In the genomic region with DNA sequence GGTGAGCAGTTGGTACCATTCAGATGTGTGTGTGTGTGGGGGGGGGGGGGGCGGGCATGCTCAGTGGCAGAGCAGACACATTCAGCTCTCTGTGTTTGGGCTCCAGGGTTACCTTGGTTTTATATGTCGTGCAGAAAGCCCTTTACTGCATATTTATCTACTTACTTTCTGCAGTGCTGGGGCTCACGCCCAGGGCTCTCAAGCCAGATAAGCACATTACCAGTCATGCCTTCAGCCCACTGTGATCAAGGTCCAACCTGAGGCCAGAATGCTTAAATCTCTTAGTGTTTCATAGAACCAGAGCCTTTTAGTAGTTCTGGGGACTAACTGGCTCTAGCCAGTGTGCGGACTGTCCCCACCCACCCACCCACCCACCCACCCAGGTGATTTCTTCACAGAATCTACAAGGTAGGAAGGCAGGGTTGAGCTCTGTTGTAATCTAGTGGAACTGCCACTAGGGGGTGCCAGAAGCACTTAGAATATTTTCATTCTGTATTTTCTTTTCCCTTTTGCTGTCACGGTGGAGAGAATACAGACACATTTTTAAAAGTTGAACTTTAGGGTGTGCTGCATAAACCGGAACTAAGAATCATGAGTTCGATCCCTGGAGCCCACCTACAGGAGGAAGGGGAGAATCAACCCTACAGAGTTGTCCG, we compare ENCODE assay signal across 9 mouse cellular contexts.
DNase-seq lines count a peak whose midpoint lies in the region; ATAC-seq and TF ChIP-seq lines count a peak whose summit lies in the region.
"Had no signal": no experiment of that assay in that cellular context is flagged by ENCODE, and none has a peak within 500 bp of the region (broad histone marks: within the 10 kb centered on the region; RNA-seq: fewer than 3 reads in every experiment).

No protein-coding gene starts in this region.

- no peaks in the 10 kb centered on the region for H3K27me3 ChIP-seq in MEL (ENCODE audit: control insufficient read depth in 1 of 2, insufficient read depth in 2 of 2, low read length in 2 of 2)
- H3K27me3 ChIP-seq in hindbrain, embryonic 14.5 days (ENCODE audit: control insufficient read depth, insufficient read depth, low read length): no peaks in the 10 kb centered on the region
- H3K27me3 ChIP-seq in liver, embryonic 12.5 days (replicated peaks): no peaks in the 10 kb centered on the region

- TF ChIP-seq POLR2A in MEL (IDR thresholded peaks at IDR 0.05; ENCODE audit: control insufficient read depth in 1 of 2, insufficient read depth in 1 of 2, low read depth in 1 of 2, low read length in 2 of 2, poor library complexity in 1 of 2): no peak

- no peaks in the 10 kb centered on the region for H3K36me3 ChIP-seq in MEL (ENCODE audit: control insufficient read depth in 1 of 2, insufficient read depth in 2 of 2, low read length in 2 of 2)
- H3K36me3 ChIP-seq in hindbrain, embryonic 14.5 days (replicated peaks; ENCODE audit: control insufficient read depth, insufficient read depth): peaks cover 16% of the 10 kb centered on the region
- no peaks in the 10 kb centered on the region for H3K36me3 ChIP-seq in liver, embryonic 12.5 days

- H3K79me2 ChIP-seq in MEL (ENCODE audit: control insufficient read depth, insufficient read depth, low read length, poor library complexity): no peaks in the 10 kb centered on the region

- no peak overlapping the region for H3K27ac ChIP-seq in MEL (ENCODE audit: control insufficient read depth, low read depth, low read length)
- no peak overlapping the region for H3K27ac ChIP-seq in hindbrain, embryonic 14.5 days
- H3K27ac ChIP-seq in liver, embryonic 12.5 days: no peak overlapping the region
- H3K27ac ChIP-seq: limb, embryonic 12.5 days had no signal

- peak in 2 of 3 experiments; percentile 5 to 7; a peak in 1 of 6 replicates for TF ChIP-seq CTCF in MEL (IDR thresholded peaks at IDR 0.05 in 2 of 3, conservative IDR thresholded peaks at IDR 0.05 in 1 of 3; ENCODE audit: control insufficient read depth in 1 of 3, insufficient read depth in 1 of 3, low read depth in 2 of 3, low read length in 3 of 3, poor library complexity in 1 of 3, severe bottlenecking in 1 of 3)

- TF ChIP-seq RAD21 in MEL (IDR thresholded peaks at IDR 0.05; ENCODE audit: low read depth, low read length): peak; percentile 7

- no peak for TF ChIP-seq EP300 in MEL (IDR thresholded peaks at IDR 0.05; ENCODE audit: low read depth in 1 of 2, low read length in 2 of 2)

- no peak for ATAC-seq in hindbrain, embryonic 14.5 days (ENCODE audit: low FRiP score)
- ATAC-seq in liver, embryonic 12.5 days: peak; percentile 64

- H3K4me1 ChIP-seq in MEL (ENCODE audit: control insufficient read depth in 1 of 2, insufficient read depth in 2 of 2, low read length in 2 of 2): no peaks in the 10 kb centered on the region
- H3K4me1 ChIP-seq in hindbrain, embryonic 14.5 days (replicated peaks; ENCODE audit: control insufficient read depth, insufficient read depth, low read length): peaks cover 20% of the 10 kb centered on the region; the same call in 1 of the 2 replicates
- peaks cover 16% of the 10 kb centered on the region for H3K4me1 ChIP-seq in liver, embryonic 12.5 days

- no peak overlapping the region for H3K9ac ChIP-seq in MEL (ENCODE audit: control insufficient read depth, low read depth, low read length, poor library complexity, severe bottlenecking)
- H3K9ac ChIP-seq in hindbrain, embryonic 14.5 days: no peak overlapping the region
- H3K9ac ChIP-seq in liver, embryonic 12.5 days: 0 out of 2 replicates have a peak overlapping the region, but pooled peaks have one; percentile 22
- H3K9ac ChIP-seq: limb, embryonic 12.5 days had no signal

- intact Hi-C loops in heart, postnatal 25 days (cut with DNase I): loop anchor here (10.0 kb wide), 1 partner anchor 951 kb away; no protein-coding TSS in a partner anchor

- H3K4me3 ChIP-seq in MEL (ENCODE audit: control insufficient read depth in 1 of 2, insufficient read depth in 1 of 2, low read depth in 2 of 2, low read length in 2 of 2): no peak overlapping the region
- H3K4me3 ChIP-seq in hindbrain, embryonic 14.5 days (replicated peaks; ENCODE audit: low read length): no peak overlapping the region
- H3K4me3 ChIP-seq in liver, embryonic 12.5 days: peak overlapping the region; percentile 27
- H3K4me3 ChIP-seq: limb, embryonic 12.5 days had no signal

- H3K9me3 ChIP-seq in MEL (replicated peaks; ENCODE audit: insufficient read depth, low read length): no peaks in the 10 kb centered on the region
- no peaks in the 10 kb centered on the region for H3K9me3 ChIP-seq in hindbrain, embryonic 14.5 days (ENCODE audit: control insufficient read depth, low read length)
- H3K9me3 ChIP-seq in liver, embryonic 12.5 days (replicated peaks): no peaks in the 10 kb centered on the region

- H3K4me2 ChIP-seq in hindbrain, embryonic 14.5 days (replicated peaks): no peak overlapping the region
- H3K4me2 ChIP-seq in liver, embryonic 12.5 days: peak overlapping the region; percentile 54
- H3K4me2 ChIP-seq: limb, embryonic 12.5 days had no signal

- 74% methylated on average over 8 of the region's 8 CpGs for WGBS in hindbrain, embryonic 14.5 days
- 35% methylated on average over 8 of the region's 8 CpGs for WGBS in liver, embryonic 12.5 days (ENCODE audit: insufficient replicate concordance)

- DNase-seq in heart, adult 18-20 months: peak; percentile 52 to 80
- DNase-seq in heart, postnatal 25 days (ENCODE audit: low spot score): no peak
- no peak for DNase-seq in MEL (ENCODE audit: low read depth, low spot score)
- peak; percentile 58 for DNase-seq in embryo, embryonic 11 days
- peak; percentile 79 for DNase-seq in hindbrain, embryonic 14.5 days (ENCODE audit: low spot score)
- DNase-seq in natural killer cell, adult 2 months (ENCODE audit: low spot score in 2 of 2): peak; percentile 36 to 55
- no peak for DNase-seq in ovary, postnatal 10 days (ENCODE audit: low spot score)

TF ChIP-seq in MEL, 35 proteins besides CTCF, POLR2A, EP300 and RAD21:
- no peak for TF ChIP-seq JUND (IDR thresholded peaks at IDR 0.05; ENCODE audit: low read depth, low read length)
- TF ChIP-seq GABPA (IDR thresholded peaks at IDR 0.05; ENCODE audit: low read depth, low read length): no peak
- TF ChIP-seq MXI1 (IDR thresholded peaks at IDR 0.05; ENCODE audit: low read depth, low read length): no peak
- TF ChIP-seq HCFC1 (IDR thresholded peaks at IDR 0.05; ENCODE audit: low read depth, low read length): no peak
- no peak for TF ChIP-seq ELF1 (IDR thresholded peaks at IDR 0.05; ENCODE audit: low read depth, low read length)
- TF ChIP-seq RCOR1 (IDR thresholded peaks at IDR 0.05; ENCODE audit: low read depth, low read length): no peak
- TF ChIP-seq ZNF384 (IDR thresholded peaks at IDR 0.05; ENCODE audit: low read depth, low read length): no peak
- TF ChIP-seq MAZ (IDR thresholded peaks at IDR 0.05; ENCODE audit: low read depth, low read length): no peak
- TF ChIP-seq ZKSCAN1 (IDR thresholded peaks at IDR 0.05; ENCODE audit: low read depth, low read length): no peak
- no peak for TF ChIP-seq MAX (IDR thresholded peaks at IDR 0.05; ENCODE audit: low read length)
- no peak for TF ChIP-seq TCF12 (IDR thresholded peaks at IDR 0.05; ENCODE audit: low read depth, low read length)
- TF ChIP-seq MYC (IDR thresholded peaks at IDR 0.05; ENCODE audit: low read depth, low read length): no peak
- TF ChIP-seq POLR2AphosphoS5 (IDR thresholded peaks at IDR 0.05; ENCODE audit: borderline replicate concordance, low read depth, low read length): no peak
- no peak for TF ChIP-seq NELFE (IDR thresholded peaks at IDR 0.05; ENCODE audit: low read depth, low read length)
- TF ChIP-seq ZC3H11A (IDR thresholded peaks at IDR 0.05; ENCODE audit: low read depth, low read length): no peak
- TF ChIP-seq USF1 (IDR thresholded peaks at IDR 0.05; ENCODE audit: low read depth, low read length): no peak
- TF ChIP-seq TBP (IDR thresholded peaks at IDR 0.05; ENCODE audit: low read depth, low read length): no peak
- TF ChIP-seq MEF2A (IDR thresholded peaks at IDR 0.05; ENCODE audit: extremely low read depth, insufficient replicate concordance, low read depth, low read length, poor library complexity, severe bottlenecking): no peak
- no peak for TF ChIP-seq MYB (IDR thresholded peaks at IDR 0.05; ENCODE audit: low read depth, low read length)
- no peak for TF ChIP-seq ZMIZ1 (IDR thresholded peaks at IDR 0.05; ENCODE audit: low read depth, low read length)
TF ChIP-seq in MEL: peak in this region for 0.

Comparison
In these comparisons a context has a peak if more than half of its experiments do, and no peak if none do; other contexts are left out.
1. DNase-seq: peak in heart, adult 18-20 months (2 of 2), embryo, embryonic 11 days (single experiment), hindbrain, embryonic 14.5 days (single experiment) and natural killer cell, adult 2 months (2 of 2); none in heart, postnatal 25 days (single experiment), MEL (single experiment) and ovary, postnatal 10 days (single experiment).